Mouse (Mus musculus): ENCODE results near the gene Irf8.

- TF ChIP-seq CTCF (IDR thresholded peaks at IDR 0.05; ENCODE audit: extremely low read depth, insufficient read length, insufficient replicate concordance, low read depth, low read length) (no peak), POLR2A (IDR thresholded peaks at IDR 0.05; ENCODE audit: low read depth, low read length) (no peak)
Measured at GRCm38 (mm10) chr8:120743898-120744290, 7.7 kb downstream of the Irf8 start.
